Mouse (Mus musculus): ENCODE results near the gene Cacna1e.

- TF ChIP-seq CHD2 (IDR thresholded peaks at IDR 0.05; ENCODE audit: low read length) (no peak), POLR2AphosphoS2 (IDR thresholded peaks at IDR 0.05; ENCODE audit: low read depth, low read length) (no peak), MXI1 (IDR thresholded peaks at IDR 0.05; ENCODE audit: low read depth, low read length) (no peak), MEF2A (IDR thresholded peaks at IDR 0.05; ENCODE audit: borderline replicate concordance, low read depth, low read length) (no peak), EP300 (IDR thresholded peaks at IDR 0.05; ENCODE audit: low read length) (no peak), HCFC1 (IDR thresholded peaks at IDR 0.05; ENCODE audit: low read depth, low read length) (no peak), POLR2A (IDR thresholded peaks at IDR 0.05; ENCODE audit: low read depth, low read length) (no peak), CTCF (conservative IDR thresholded peaks at IDR 0.05 in 1 of 2, IDR thresholded peaks at IDR 0.05 in 1 of 2; ENCODE audit: low read depth in 2 of 2, low read length in 2 of 2) (no peak), TBP (conservative IDR thresholded peaks at IDR 0.05; ENCODE audit: low read depth, low read length) (no peak), ZMIZ1 (IDR thresholded peaks at IDR 0.05; ENCODE audit: low read depth, low read length) (no peak)
These were observed 354.6 kb downstream of the Cacna1e start for GRCm38 (mm10) chr1:154529666-154530065.
